Mouse (Mus musculus) megakaryocyte-erythroid progenitor cell, adult 5-6 weeks (primary cell): ENCODE results near the gene Oser1. TPM values are rescaled to one million over a fixed set of nuclear protein-coding genes. Genes with fewer than 3 reads are reported as not detected.
A peak's percentile ranks its signal among the peaks of the same experiment; 100 is the strongest.

Experiments used
- ATAC-seq: replicated peaks from 2 replicates; pipeline ENCODE4 v1.8.0; 2016; ENCODE audit warnings: mild to moderate bottlenecking, inconsistent platforms; ENCODE audit not compliant: severe bottlenecking, poor library complexity, low FRiP score, low TSS enrichment
- total RNA-seq, 2 experiments: library from RNA; stranded (forward) in 1 of 2; stranded (reverse) in 1 of 2; fragments of 200-1000, 215-1000 nt in 1 of 2; fragments of >200 nt in 1 of 2; fragmentation: Nextera tagmentation in 1 of 2; gene quantifications; 2 replicates each; pipeline ENCODE4 v1.2.3; 2014 to 2017

Gene Oser1
- total RNA-seq, 2 experiments from 2014 or later: 24.6 to 46.6 TPM

- ATAC-seq: no peak
Measured at GRCm38 (mm10) chr2:163364785-163365541, 59.5 kb downstream of the Oser1 start.

DNA sequence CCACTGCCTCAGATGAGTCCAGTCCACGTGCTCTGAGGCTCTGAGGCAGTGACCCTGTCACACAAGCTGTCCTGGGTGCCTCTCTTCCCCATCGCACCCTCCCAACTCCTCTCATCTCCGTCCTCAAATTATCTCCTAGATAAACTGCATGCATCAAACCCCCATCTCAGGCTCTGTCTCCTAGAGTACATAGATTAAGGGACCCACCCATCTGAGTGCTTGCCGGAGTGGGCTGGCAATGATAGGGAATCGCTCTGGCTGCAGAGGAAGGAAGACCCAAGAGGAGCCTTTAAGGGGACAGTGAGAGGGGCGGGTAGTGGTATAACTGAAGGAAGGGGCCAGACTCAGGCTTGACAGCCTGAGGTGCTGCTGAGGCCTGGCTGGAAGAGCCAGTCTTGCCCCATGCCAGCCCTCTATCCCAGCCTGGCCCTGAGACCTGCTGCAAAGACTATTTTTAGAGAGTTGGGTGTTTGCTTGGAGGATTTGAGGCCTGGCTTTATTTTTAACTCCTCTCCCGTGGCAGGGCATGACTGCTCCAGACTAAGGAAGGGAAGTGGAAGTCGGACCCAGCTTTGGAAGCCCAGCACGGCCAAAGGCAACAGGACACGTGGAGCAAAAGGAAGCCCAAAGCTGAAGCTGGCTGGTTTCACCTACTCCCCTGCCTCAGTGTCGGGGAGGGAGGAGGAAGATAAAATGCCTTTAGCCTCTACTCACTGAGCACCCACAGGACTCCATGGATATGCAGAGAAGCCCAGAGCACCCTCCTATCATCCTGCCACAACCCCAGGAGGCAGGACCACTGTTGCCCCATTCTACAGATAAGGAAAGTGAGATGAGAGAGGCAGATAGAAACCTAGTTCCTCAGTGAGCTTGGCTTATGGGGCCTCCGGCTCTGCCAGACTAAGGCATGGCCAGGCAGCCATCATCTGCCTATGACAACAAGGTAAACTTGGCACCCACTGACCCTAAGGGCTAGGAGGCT, 61.3 kb downstream of the Oser1 start:
- ATAC-seq: no peak

- no peak for ATAC-seq
Measured at GRCm38 (mm10) chr2:163360858-163361623, 63.5 kb downstream of the Oser1 start.

GRCm38 (mm10) chr2:163359253-163359652, 65.2 kb downstream of the Oser1 start:
- ATAC-seq: no peak

DNA sequence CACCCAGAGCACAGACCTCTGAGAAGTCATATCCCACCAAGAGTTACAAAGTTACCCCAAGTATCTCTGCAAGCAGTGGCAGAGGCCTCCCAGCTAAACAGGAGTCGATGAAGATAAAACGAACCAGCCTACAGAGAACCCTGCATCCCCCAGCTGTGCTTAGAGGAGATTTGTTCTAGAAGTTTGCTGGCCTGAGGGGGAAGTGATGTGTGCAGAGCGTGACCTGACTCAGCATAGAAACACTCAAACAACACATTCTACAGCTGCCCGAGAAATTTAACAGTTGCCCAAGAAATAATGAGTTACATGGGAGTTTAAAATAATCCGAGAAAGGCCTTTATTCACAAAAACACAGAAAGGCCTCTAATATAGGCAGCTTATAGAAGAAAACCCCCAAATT, 65.8 kb downstream of the Oser1 start:
- no peak for ATAC-seq

- peak; percentile 78 for ATAC-seq
Measured at GRCm38 (mm10) chr2:163356113-163356840, 68.2 kb downstream of the Oser1 start.

Other genes starting within 250 kb of the Oser1 start
- 0.87 TPM in 1 of 2 replicates, not detected in the other for gene Tox2, start 221.6 kb downstream of the Oser1 start, total RNA-seq (2014; fragmentation: Nextera tagmentation)
- 4.1 TPM in 1 of 2 replicates, not detected in the other for gene Tox2, start 221.6 kb downstream of the Oser1 start, total RNA-seq (2017)
- not detected in 2 replicates for gene Jph2, start 26.7 kb downstream of the Oser1 start, total RNA-seq (2014; fragmentation: Nextera tagmentation)
- gene Jph2, start 26.7 kb downstream of the Oser1 start, total RNA-seq (2017): not detected in 2 replicates
- not detected in 2 replicates for gene Gdap1l1, start 13.8 kb upstream of the Oser1 start, total RNA-seq (2014; fragmentation: Nextera tagmentation)
- gene Gdap1l1, start 13.8 kb upstream of the Oser1 start, total RNA-seq (2017): not detected in 2 replicates
- 3.3 and 6.6 TPM in 2 replicates for gene Fitm2, start 47.9 kb upstream of the Oser1 start, total RNA-seq (2014; fragmentation: Nextera tagmentation)
- gene Fitm2, start 47.9 kb upstream of the Oser1 start, total RNA-seq (2017): 6.2 and 8.8 TPM in 2 replicates
- not detected in 2 replicates for gene R3hdml, start 67.6 kb upstream of the Oser1 start, total RNA-seq (2014; fragmentation: Nextera tagmentation)
- not detected in 2 replicates for gene R3hdml, start 67.6 kb upstream of the Oser1 start, total RNA-seq (2017)
- 0.31 TPM in 1 of 2 replicates, not detected in the other for gene Hnf4a, start 82.1 kb upstream of the Oser1 start, total RNA-seq (2014; fragmentation: Nextera tagmentation)
- 0.56 and 0.84 TPM in 2 replicates for gene Hnf4a, start 82.1 kb upstream of the Oser1 start, total RNA-seq (2017)
- 15.6 and 27.3 TPM in 2 replicates for gene Ttpal, start 177.6 kb upstream of the Oser1 start, total RNA-seq (2014; fragmentation: Nextera tagmentation)
- gene Ttpal, start 177.6 kb upstream of the Oser1 start, total RNA-seq (2017): 9.0 and 10.9 TPM in 2 replicates
- gene Serinc3, start 220.4 kb upstream of the Oser1 start, total RNA-seq (2014; fragmentation: Nextera tagmentation): 438 and 460 TPM in 2 replicates
- gene Serinc3, start 220.4 kb upstream of the Oser1 start, total RNA-seq (2017): 469 and 531 TPM in 2 replicates
- gene Pkig, start 233.7 kb upstream of the Oser1 start, total RNA-seq (2014; fragmentation: Nextera tagmentation): 92.1 and 105 TPM in 2 replicates
- gene Pkig, start 233.7 kb upstream of the Oser1 start, total RNA-seq (2017): 38.2 and 70.3 TPM in 2 replicates